Mouse (Mus musculus): ENCODE data around the gene Traf5. TPM values are rescaled to one million over a fixed set of nuclear protein-coding genes. Genes with fewer than 3 reads are reported as not detected.

Gene Traf5
- total RNA-seq, 2 experiments from 2014 or later = 2.6 TPM; not detected in 1

DNA sequence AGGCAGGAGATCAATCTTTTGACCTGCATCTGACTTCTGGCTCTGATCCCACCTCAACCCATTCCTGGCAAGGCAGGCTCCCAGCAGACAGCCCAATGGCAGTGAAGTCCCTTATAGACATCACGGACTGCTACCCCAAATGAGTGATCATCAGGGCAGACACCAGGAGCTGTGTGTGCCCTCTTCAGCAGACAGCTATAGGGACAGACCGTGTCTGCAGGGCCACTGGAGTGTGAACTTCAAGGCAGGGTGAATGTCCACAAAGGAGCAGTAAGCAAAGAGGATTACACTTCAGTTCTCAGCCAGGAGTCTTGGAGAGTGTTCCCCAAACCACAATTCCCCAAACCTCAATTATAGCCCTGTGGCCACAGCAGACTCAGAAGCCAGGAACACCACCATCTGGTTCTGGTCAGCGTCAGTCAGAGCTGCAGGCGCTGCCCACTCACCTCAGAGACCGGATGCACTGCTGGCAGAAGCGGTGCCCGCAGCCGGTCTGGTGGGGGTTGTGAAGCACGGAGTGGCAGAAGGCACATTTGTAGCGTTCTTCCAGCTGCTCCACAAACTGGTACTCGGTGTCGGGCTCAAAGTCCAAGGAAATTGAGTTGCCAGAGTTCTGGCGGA, 22.3 kb downstream of the Traf5 start:
- no peak for ATAC-seq (replicated peaks; ENCODE audit: low FRiP score, poor library complexity, severe bottlenecking)

DNA sequence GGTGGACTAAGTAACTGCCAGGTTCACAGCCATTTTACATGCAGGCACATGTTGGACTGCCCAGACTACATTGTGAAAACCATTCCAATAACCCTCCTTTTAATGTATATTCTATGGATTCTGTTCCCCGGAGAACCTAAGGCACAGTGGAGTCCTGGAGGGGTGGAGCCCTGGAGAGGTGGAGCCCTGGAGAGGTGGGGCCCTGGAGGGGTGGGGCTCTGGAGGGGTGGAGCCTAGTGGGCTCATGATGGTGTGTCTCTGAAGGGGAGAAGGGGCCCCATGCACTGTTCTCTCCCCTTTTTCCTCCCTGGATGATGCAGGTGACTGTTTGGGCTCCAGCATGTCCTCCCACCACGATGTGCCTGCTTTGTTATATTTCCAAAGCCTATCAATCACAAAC, 24.2 kb downstream of the Traf5 start:
- 0 out of 2 replicates have a peak, but pooled peaks have one; percentile 71 for ATAC-seq (replicated peaks; ENCODE audit: low FRiP score, poor library complexity, severe bottlenecking)

DNA sequence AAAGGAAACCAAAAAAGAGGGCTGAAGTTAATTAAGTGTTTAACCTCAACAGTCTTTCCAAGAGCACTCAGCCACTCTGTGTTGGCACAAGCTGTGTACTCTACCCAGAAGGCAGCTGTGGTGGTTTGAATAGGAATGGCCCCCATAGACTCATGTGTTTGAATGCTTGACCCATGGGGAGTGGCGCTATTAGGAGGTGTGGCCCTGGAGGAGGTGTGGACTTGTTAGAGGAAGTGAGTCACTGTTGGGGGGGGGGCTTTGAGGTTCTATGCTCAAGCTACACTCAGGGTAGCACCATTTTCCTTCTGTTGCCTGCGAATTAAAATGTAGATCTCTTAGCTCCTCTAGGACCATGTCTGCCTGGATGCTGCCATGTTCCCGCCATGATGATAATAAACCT, 25.4 kb downstream of the Traf5 start:
- no peak for ATAC-seq (replicated peaks; ENCODE audit: low FRiP score, poor library complexity, severe bottlenecking)

DNA sequence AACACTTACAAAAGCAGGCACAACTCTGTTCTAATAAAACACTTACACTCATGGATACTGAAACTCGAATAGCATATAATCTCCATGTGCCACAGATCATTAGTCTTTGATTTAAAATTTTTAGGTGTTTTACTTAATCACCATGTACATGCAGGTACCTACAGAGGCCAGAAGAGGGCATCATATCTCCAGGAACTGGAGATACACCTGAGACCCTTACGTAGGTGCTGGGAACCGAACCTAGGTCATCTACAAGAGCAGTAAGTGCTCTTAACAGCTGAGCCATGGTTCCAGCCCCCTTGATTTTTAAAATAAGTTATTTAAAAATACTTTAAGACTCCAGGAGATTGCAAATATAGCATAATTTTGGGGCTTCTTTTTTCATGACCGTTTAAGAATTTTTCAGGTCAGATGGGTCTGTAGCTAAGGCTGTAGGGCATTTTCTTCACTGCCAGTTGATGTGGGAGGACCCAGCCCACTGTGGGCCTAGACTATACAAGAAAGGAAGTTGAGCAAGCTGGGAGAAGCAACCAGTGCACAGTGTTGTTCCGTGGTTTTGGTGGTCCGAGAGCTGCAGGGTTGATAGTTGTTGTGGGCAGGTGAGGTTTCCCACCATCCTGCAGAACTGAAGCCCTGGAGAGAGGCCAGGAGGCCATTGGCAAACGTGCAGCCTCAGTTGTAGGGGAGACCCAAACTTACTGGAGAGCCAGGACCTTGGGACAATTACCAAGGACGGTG, 29.0 kb downstream of the Traf5 start:
- no peak for ATAC-seq (replicated peaks; ENCODE audit: low FRiP score, poor library complexity, severe bottlenecking)

DNA sequence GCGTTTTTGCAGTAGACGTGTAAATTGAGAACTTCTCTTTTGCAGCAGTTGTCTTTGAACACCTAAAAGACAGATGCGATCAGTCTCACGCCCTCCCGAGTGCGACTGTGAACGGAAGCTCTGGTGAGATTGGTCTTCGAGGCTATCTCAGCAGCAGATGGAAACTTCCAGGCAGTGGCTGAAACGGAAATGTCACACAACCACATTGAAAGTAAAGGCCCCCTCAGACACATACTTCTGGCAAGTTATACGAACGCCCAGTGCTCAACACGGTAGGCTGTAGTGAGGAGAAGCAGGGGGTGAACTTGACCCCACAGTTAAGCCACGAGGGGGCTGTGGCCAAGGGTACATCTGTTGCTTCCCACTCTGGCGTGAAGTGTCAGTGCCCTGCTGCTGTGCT, 29.7 kb downstream of the Traf5 start:
- ATAC-seq (replicated peaks; ENCODE audit: low FRiP score, poor library complexity, severe bottlenecking) = no peak

DNA sequence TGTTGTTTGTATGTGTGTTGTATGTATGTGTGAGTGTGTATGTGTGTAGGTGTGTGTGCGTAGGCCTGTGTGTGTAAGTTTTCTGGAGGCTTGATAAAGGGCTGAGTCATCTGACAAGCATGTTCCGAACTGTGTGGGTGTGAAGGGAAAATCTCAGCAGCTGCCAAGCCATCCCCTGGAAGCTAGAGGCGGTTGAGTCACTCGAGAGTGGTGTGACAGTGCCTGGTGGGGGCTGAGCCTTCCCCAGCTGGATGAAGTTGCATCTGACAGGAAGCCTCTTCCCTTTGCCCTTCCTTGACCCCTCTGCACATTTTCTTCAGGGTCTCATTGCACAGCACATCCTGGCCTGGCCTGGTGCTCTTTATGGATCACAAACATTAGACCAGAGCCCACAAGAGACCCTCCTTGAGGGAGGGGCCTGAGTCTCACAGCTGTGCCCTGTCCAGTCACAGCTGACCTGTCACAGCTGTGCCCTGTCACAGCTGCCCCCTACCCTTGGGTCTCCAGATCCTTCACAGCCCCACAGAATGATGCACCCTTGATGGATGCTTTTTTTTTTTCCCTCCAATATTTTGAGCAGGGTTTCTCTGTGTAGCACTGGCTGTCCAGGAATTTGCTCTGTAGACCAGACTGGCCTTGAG, 30.6 kb downstream of the Traf5 start:
- no peak for ATAC-seq (replicated peaks; ENCODE audit: low FRiP score, poor library complexity, severe bottlenecking)

DNA sequence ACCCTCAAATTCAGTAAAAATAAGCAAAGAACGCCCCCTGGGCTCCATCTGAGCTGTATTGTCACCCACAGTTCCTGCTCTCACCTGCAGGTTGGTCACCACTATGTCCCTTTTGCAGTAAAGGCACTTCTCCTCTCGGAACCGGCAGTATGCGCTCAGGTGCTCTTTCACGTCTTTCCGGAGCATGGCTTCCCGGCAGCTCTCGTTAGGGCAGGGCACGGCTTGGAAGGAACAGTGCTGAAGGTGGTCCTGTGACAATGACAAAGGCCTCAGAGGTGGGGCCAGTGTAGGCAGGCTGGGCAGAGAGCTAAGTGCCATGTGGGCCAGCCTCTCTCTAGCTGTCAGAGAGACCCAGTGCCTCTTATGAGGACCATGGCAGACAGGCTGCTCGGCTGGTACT, 33.4 kb downstream of the Traf5 start:
- no peak for ATAC-seq (replicated peaks; ENCODE audit: low FRiP score, poor library complexity, severe bottlenecking)

DNA sequence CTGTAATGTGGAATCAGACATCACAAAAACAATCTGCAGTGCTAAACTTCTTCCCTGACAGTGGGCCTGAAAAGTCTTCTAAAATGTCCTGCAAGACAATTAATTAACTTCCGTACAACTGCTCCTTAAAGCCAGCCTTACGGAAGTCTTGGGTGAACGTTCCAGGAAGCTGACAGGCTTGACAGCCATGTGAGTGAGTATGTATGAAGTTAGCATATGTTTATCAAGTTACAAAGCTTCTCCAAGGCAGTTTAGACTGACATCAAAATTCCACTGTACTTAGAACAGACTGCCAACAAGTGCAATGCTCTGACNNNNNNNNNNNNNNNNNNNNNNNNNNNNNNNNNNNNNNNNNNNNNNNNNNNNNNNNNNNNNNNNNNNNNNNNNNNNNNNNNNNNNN, 38.6 kb downstream of the Traf5 start:
- ATAC-seq (replicated peaks; ENCODE audit: low FRiP score, poor library complexity, severe bottlenecking) = no peak

DNA sequence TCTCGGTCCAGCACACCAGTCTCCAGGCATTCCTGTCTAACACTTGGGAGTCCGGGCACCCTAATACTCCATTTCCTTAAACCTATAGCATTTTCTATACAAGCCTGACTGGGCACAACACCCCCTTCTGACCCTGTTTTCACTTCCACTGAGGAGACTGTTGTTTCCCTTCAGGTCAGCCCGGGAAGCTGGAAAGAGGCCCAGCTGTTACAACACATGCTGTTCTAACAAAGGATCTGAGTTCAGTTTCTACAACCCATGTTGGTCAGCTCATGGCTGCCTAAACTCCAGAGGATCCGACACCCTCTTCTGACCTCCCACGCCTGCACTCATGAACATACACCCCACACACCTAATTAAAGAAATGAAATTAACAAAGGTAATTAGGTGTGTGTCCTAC, 39.4 kb downstream of the Traf5 start:
- ATAC-seq (replicated peaks; ENCODE audit: low FRiP score, poor library complexity, severe bottlenecking) = no peak

DNA sequence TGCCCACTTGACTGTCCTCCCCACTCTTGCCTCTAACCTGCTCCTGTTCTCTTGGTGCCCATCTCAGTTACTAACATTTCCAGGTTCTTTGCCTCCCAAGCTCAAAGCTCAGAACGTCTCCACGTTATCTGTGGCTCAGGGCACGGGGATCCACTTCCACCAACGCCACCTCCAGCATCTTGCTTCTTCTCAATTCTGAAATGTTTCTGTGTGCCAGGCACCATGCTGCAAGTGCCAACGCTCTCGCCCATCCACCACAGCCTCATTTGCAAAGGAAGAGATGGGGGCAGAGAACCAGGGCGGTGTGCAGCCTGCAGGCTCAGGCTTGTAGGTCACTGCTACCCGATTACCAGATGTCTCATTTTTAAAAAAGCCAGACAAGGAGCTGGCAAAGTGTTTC, 39.9 kb downstream of the Traf5 start:
- no peak for ATAC-seq (replicated peaks; ENCODE audit: low FRiP score, poor library complexity, severe bottlenecking)

DNA sequence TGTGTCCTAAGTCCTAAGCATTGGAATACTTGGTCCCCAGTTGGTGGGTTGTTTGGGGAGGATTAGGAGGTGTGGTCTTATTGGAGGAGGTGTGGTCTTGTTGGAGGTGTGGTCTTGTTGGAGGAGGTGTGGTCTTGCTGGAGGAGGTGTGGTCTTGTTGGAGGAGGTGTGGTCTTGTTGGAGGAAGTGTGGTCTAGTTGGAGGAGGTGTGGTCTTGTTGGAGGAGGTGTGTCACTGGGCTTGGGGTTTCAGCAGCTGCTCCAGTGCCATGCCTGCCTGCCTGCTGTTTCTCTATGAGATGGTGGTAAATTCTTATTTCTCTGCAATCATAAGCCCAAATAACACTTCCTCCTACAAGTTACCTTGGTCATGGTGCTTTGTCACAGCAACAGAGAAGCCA, 93.3 kb downstream of the Traf5 start:
- ATAC-seq (replicated peaks; ENCODE audit: low FRiP score, poor library complexity, severe bottlenecking) = no peak

DNA sequence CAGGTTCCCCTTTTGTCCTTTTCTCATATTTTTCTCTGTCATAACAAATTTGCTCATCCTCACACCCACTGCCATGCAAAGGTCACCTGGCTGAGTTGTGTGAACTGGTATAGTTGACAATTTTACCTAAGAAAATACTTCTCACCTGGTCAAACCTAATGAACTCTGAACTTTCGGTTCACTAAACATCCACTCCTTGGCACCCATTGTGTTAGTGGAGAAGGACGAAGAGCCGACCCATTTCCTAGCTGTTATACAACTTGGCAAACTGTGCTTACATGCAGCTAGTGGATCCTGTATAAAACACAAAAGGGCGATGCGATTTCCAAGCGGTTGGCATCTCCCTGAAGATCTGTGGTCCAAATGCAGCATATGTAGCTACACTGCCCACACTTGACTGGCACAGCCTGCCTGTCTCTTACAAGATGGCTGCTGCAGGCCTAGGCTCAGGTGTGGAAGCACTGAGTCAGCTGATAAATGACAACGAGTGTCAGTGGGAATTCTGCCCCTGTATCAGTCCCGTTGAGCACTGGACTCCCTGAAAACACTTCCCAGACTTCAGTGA, 95.7 kb downstream of the Traf5 start:
- ATAC-seq (replicated peaks; ENCODE audit: low FRiP score, poor library complexity, severe bottlenecking) = no peak

DNA sequence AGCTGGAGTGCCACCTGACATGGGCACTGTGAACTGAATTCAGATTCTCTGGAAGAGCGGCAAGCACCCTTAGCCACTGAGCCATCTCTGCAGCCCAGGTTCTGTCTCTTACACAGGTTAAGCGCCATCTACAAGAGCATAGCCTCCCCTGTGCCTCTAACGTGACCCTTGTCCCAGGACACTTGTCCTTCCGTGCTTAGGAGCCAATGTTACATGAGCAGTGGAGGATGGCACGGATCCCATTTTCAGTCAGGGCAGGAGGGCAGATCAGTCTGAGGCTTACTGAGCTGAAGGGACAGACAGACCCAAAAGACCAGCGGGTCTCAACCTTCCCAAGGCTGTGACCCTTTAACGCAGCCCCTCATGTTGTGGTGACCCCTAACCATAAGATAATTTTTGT, 96.4 kb downstream of the Traf5 start:
- 0 out of 2 replicates have a peak, but pooled peaks have one; percentile 13 for ATAC-seq (replicated peaks; ENCODE audit: low FRiP score, poor library complexity, severe bottlenecking)

DNA sequence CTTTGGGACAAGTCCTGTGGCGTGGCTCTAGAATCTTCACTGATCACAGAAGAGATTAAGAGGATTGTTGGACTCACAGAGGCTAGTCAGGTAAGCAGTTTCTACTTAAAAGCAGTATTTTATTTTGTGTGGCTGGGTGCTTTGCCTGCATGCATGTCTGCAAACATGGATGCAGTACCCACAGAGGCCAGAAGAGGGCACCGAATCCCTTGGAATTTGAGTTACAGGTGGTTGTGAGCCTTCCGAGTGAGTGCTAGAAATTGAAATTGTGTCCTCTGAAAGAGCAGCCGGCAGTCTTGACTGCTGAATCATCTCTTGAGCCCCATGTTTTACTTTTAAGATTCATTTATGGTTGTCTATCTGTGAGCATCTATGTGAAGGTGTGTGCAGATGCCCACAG, 96.9 kb downstream of the Traf5 start:
- peak; percentile 67; the same call in 1 of the 2 replicates for ATAC-seq (replicated peaks; ENCODE audit: low FRiP score, poor library complexity, severe bottlenecking)

DNA sequence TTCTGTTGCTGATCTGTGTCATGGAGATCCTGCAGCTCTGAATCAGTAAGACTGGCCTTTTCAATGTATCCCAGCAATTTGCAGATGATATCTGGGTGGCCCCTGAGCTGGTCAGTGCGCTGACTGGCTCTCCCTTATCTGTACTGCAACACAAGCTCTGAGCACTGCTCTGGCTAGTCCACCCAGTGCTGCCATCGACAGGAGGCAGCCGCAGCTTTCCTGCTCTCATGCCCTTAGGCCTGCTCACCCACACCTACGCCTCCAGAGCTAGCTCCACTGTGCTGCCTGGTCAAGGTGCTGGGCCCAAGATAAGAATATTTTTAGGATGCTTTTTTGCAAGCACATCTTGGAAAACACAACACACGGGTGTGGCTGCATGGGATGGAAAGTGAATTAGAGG, 97.9 kb downstream of the Traf5 start:
- ATAC-seq (replicated peaks; ENCODE audit: low FRiP score, poor library complexity, severe bottlenecking) = 0 out of 2 replicates have a peak, but pooled peaks have one; percentile 26

DNA sequence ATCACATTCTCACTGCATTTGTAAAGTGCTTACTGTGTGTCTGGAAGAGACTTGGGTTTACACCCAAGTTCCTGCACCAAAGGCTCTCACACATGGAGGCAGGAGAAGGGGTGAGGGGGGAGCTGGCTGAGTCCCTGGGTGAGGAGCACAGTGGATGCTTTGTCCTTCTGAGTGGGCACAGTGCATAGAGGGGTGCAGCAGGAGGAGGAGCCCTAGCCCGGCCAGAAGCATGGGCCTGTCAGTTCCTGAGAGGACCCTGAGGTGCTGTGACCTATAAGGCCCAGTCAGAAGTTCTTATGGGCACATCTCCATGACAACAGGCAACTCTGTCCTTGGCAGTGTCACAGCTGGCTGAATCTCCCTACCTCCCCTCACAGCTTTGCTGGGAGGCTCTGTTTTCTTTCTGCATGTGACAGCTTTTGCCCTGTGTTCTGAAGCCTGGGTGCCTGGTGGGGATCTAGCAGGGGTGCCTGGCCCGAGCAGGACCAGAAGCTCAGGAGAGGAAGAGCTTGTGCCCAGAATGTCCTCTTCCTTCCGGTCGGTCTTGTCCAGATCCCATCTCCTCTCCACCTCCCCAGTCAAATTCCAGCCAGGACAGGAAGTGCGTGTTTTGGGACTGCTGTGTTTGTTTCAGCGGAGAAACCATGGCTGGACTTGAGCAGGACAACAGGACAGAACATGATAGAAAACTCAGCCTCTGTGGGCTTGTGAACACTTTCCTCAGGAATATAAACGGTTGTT, 100.1 kb downstream of the Traf5 start:
- no peak for ATAC-seq (replicated peaks; ENCODE audit: low FRiP score, poor library complexity, severe bottlenecking)

DNA sequence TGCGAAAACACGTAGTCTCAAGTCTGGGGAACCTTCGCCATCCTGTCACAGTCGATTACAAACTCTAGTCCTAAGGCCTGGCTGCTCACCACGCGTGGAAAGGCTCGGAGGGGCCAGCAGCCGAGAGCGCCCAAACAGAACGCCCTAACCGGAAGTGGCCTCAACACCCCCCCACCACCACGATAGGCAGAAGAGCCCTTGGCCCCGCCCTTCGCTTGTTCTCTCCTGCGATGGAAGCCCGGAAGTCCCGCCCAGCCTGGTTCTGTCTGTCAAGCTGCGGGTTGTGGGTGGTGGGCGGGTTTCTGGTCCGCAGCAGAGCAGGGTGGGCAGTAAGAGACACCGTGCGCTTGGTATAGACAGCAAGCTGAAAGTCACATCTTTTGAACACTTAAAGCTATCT, 102.4 kb downstream of the Traf5 start:
- peak; percentile 96 for ATAC-seq (replicated peaks; ENCODE audit: low FRiP score, poor library complexity, severe bottlenecking)

DNA sequence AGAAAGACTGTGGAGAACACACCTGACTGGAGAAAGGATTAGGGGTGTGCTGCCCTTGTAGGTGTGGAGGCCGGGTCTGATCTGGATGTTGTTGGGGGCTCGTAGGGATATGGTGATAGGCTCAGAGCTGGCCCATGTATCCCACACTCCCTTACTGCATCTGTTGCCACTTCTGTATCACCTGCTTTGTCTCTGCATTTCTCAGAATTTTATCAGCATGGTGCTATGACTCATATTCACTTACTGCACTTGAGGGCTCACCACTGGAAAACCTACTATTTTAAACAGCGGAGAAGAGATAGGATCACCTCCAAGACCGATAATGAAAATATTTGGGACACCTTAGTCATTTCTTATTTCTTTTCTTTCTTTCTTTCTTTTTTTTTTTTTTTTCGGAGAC, 103.3 kb downstream of the Traf5 start:
- no peak for ATAC-seq (replicated peaks; ENCODE audit: low FRiP score, poor library complexity, severe bottlenecking)

DNA sequence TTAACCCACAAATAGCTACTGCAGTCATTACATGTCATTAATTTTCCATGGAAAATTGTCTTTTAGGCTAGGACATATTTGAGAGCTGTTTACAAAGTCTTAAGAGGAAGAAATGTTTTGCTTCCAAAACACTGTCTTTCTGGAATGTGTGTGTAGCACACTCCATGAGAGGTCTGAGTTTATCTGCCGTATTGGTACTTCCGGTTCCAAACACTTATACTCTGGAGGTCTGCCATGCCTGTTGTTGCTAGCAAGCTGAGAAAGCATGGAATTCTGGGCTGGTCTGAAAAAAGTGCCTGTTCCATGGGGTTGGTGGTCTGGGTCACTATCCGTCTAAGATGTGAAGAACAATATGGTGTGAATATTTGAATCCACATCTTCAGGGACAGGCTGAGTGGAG, 103.7 kb downstream of the Traf5 start:
- ATAC-seq (replicated peaks; ENCODE audit: low FRiP score, poor library complexity, severe bottlenecking) = no peak

DNA sequence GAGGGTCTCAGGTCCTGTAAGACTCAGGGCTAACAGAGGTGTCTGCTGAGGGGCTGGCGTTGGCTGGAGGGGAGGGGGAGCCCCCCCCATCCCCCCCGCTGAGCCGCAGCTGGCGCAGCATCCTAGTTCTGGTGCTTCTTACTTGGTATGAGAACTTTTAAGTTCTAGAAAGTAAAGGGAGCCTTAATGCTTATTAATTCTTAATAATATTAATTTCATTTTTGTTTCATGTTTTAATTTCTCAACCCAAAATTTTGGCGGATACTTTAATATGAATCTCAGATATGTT, 104.9 kb downstream of the Traf5 start:
- no peak for ATAC-seq (replicated peaks; ENCODE audit: low FRiP score, poor library complexity, severe bottlenecking)

Measured in erythroblast, adult 5-6 weeks (primary cell).